Mouse (Mus musculus): Measurements from ENCODE around the gene Gm20532. TPM values are rescaled to one million over a fixed set of nuclear protein-coding genes. Genes with fewer than 3 reads are reported as not detected.
A peak's percentile ranks its signal among the peaks of the same experiment; 100 is the strongest.

Gm20532 gene
- total and polyA plus RNA-seq, 3 experiments: 0.15 TPM; not detected in 2

DNA sequence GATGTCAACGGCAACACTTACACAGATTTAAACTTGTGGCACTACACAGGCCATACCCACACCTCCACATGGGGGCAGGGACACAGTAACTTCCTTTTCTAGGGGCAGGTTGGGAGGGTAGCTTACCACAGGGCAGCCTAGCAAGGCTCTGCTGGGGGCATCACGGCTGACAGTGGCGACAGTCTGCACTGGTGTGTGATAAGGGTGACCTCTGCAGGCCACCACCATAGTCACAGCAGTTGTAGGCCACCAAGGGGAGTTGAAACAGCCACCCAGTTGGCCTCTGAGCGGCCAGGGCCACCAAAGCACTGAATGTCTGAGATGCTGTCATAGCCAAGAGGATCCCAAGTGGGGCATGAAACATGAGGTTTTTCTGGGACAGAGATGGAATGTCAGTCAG is 20.2 kb upstream of the Gm20532 start (continued):
- TF ChIP-seq HCFC1 (IDR thresholded peaks at IDR 0.05; ENCODE audit: low read depth, low read length) (no peak), USF1 (IDR thresholded peaks at IDR 0.05; ENCODE audit: low read depth, low read length) (no peak)

DNA sequence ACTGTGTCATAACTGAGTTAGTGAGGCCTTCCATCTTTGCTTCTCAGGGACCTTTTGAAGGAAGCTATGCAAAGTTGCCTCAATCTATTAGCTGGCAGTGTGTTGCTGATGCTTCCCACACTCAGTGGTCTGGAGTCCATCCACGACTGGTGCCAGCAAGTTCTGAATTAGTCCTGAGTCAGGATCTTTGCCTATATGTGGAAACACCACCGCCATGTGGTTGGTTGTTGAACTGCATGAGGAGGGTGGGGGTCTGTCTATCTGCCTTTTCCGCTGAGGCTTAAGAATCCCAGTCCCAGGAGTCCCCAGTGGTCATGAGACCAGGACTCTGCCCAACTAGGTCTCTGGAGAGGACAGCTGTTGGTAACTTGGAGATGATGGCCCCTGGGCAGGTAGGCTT is 16.4 kb upstream of the Gm20532 start:
- no peaks in the 10 kb centered on the region for H3K9me3 ChIP-seq (replicated peaks; ENCODE audit: insufficient read depth, low read length)
- H3K4me3 ChIP-seq (ENCODE audit: control insufficient read depth in 1 of 2, insufficient read depth in 1 of 2, low read depth in 2 of 2, low read length in 2 of 2): no peak overlapping the region
- peaks cover 22 to 35% of the 10 kb centered on the region in 2 experiments for H3K4me1 ChIP-seq (ENCODE audit: control insufficient read depth in 1 of 2, insufficient read depth in 2 of 2, low read length in 2 of 2)

DNA sequence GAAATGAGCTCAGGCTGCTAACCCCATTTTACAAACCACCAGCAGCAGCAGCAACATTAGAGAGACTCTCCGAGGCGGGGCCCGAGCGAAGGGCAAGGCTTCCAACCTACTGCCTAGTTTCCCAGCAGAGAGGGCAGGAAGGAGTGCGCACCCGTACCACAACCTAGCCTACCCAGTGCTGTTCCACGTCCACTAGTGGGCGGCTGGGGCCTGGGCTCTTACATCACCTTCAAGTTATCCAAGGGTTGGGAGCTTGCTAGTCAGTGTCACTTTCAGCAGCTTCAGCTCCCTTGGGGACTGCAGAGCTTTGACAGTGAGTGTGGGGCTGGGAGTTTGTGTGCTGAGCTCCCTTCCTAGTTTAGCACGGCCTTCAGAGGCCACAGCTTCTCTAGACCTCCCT is 15.0 kb upstream of the Gm20532 start:
- Histone ChIP-seq H3K9me3 (replicated peaks; ENCODE audit: insufficient read depth, low read length) (no peaks in the 10 kb centered on the region), H3K4me3 (ENCODE audit: control insufficient read depth in 1 of 2, insufficient read depth in 1 of 2, low read depth in 2 of 2, low read length in 2 of 2) (no peak overlapping the region), H3K27ac (ENCODE audit: control insufficient read depth, low read depth, low read length) (peak overlapping the region; percentile 64), H3K9ac (ENCODE audit: control insufficient read depth, low read depth, low read length, poor library complexity, severe bottlenecking) (peak overlapping the region; percentile 41), H3K4me1 (ENCODE audit: control insufficient read depth in 1 of 2, insufficient read depth in 2 of 2, low read length in 2 of 2) (peaks cover 31 to 49% of the 10 kb centered on the region in 2 experiments), H3K27me3 (ENCODE audit: control insufficient read depth in 1 of 2, insufficient read depth in 2 of 2, low read length in 2 of 2) (peaks cover 0 to 4% of the 10 kb centered on the region in 2 experiments; a peak in 3 of 4 replicates), H3K79me2 (ENCODE audit: control insufficient read depth, insufficient read depth, low read length, poor library complexity) (peaks cover 2% of the 10 kb centered on the region; the same call in 1 of the 2 replicates), H3K36me3 (ENCODE audit: control insufficient read depth in 1 of 2, insufficient read depth in 2 of 2, low read length in 2 of 2) (peaks cover 0 to 23% of the 10 kb centered on the region in 2 experiments; a peak in 2 of 4 replicates)
- TF ChIP-seq GABPA (IDR thresholded peaks at IDR 0.05; ENCODE audit: low read depth, low read length) (no peak), NELFE (IDR thresholded peaks at IDR 0.05; ENCODE audit: low read depth, low read length) (0 out of 2 replicates have a peak, but pooled peaks have one; percentile 4), CHD2 (IDR thresholded peaks at IDR 0.05; ENCODE audit: low read length) (no peak), ZC3H11A (IDR thresholded peaks at IDR 0.05; ENCODE audit: low read depth, low read length) (no peak), MYC (IDR thresholded peaks at IDR 0.05; ENCODE audit: low read depth, low read length) (no peak), MAX (IDR thresholded peaks at IDR 0.05; ENCODE audit: low read length) (no peak)
- no peak for DNase-seq (ENCODE audit: low read depth, low spot score)

More for the DNA sequence above, 16.4 kb upstream of the Gm20532 start:
- Histone ChIP-seq H3K27me3 (ENCODE audit: control insufficient read depth in 1 of 2, insufficient read depth in 2 of 2, low read length in 2 of 2) (peaks cover 0 to 4% of the 10 kb centered on the region in 2 experiments; a peak in 3 of 4 replicates), H3K36me3 (ENCODE audit: control insufficient read depth in 1 of 2, insufficient read depth in 2 of 2, low read length in 2 of 2) (peaks cover 0 to 11% of the 10 kb centered on the region in 2 experiments; a peak in 2 of 4 replicates), H3K27ac (ENCODE audit: control insufficient read depth, low read depth, low read length) (no peak overlapping the region), H3K9ac (ENCODE audit: control insufficient read depth, low read depth, low read length, poor library complexity, severe bottlenecking) (no peak overlapping the region), H3K79me2 (ENCODE audit: control insufficient read depth, insufficient read depth, low read length, poor library complexity) (no peaks in the 10 kb centered on the region; the same call in 1 of the 2 replicates)
- peak; percentile 67; the same call in 1 of the 2 replicates for TF ChIP-seq MAZ (IDR thresholded peaks at IDR 0.05; ENCODE audit: low read depth, low read length)
- no peak for TF ChIP-seq CHD1 (IDR thresholded peaks at IDR 0.05; ENCODE audit: low read depth, low read length)
- TF ChIP-seq POLR2AphosphoS2 (IDR thresholded peaks at IDR 0.05; ENCODE audit: low read length): no peak
- peak; percentile 79 for TF ChIP-seq RAD21 (IDR thresholded peaks at IDR 0.05; ENCODE audit: low read depth, low read length)
- no peak for TF ChIP-seq ELF1 (IDR thresholded peaks at IDR 0.05; ENCODE audit: low read depth, low read length)
- TF ChIP-seq RCOR1 (IDR thresholded peaks at IDR 0.05; ENCODE audit: low read depth, low read length): no peak
- TF ChIP-seq CHD2 (IDR thresholded peaks at IDR 0.05; ENCODE audit: low read length): no peak
- no peak for TF ChIP-seq ZNF384 (IDR thresholded peaks at IDR 0.05; ENCODE audit: low read depth, low read length)
- TF ChIP-seq MAX (IDR thresholded peaks at IDR 0.05; ENCODE audit: low read length): no peak
- TF ChIP-seq ZC3H11A (IDR thresholded peaks at IDR 0.05; ENCODE audit: low read depth, low read length): peak; percentile 41; the same call in 1 of the 2 replicates
- TF ChIP-seq SIN3A (IDR thresholded peaks at IDR 0.05; ENCODE audit: low read length): no peak
- TF ChIP-seq JUND (IDR thresholded peaks at IDR 0.05; ENCODE audit: low read depth, low read length): no peak
- TF ChIP-seq CTCF (IDR thresholded peaks at IDR 0.05 in 2 of 3, conservative IDR thresholded peaks at IDR 0.05 in 1 of 3; ENCODE audit: control insufficient read depth in 1 of 3, insufficient read depth in 1 of 3, low read depth in 2 of 3, low read length in 3 of 3, poor library complexity in 1 of 3, severe bottlenecking in 1 of 3): peak; percentile 65 to 83 (median 79)
- no peak for TF ChIP-seq BHLHE40 (IDR thresholded peaks at IDR 0.05; ENCODE audit: borderline replicate concordance, low read depth, low read length)
- TF ChIP-seq TBP (IDR thresholded peaks at IDR 0.05; ENCODE audit: low read depth, low read length): no peak
- TF ChIP-seq MAFK (IDR thresholded peaks at IDR 0.05; ENCODE audit: borderline replicate concordance, low read depth, low read length): peak; percentile 83
- no peak for TF ChIP-seq HCFC1 (IDR thresholded peaks at IDR 0.05; ENCODE audit: low read depth, low read length)
- no peak for TF ChIP-seq EP300 (IDR thresholded peaks at IDR 0.05; ENCODE audit: low read depth in 1 of 2, low read length in 2 of 2)
- TF ChIP-seq TAL1 (IDR thresholded peaks at IDR 0.05; ENCODE audit: low read length): no peak
- TF ChIP-seq KAT2A (conservative IDR thresholded peaks at IDR 0.05; ENCODE audit: low read depth, low read length): no peak
- no peak for TF ChIP-seq GATA1 (IDR thresholded peaks at IDR 0.05; ENCODE audit: low read depth, low read length)
- TF ChIP-seq GABPA (IDR thresholded peaks at IDR 0.05; ENCODE audit: low read depth, low read length): no peak
- no peak for TF ChIP-seq MYB (IDR thresholded peaks at IDR 0.05; ENCODE audit: low read depth, low read length)
- no peak for TF ChIP-seq NRF1 (IDR thresholded peaks at IDR 0.05; ENCODE audit: insufficient read depth, low read depth, low read length, poor library complexity, severe bottlenecking)
- no peak for TF ChIP-seq ETS1 (IDR thresholded peaks at IDR 0.05; ENCODE audit: low read depth, low read length)
- TF ChIP-seq USF2 (IDR thresholded peaks at IDR 0.05; ENCODE audit: borderline replicate concordance in 1 of 2, insufficient read depth in 1 of 2, low read depth in 1 of 2, low read length in 2 of 2): no peak
- peak; percentile 66 for TF ChIP-seq SMC3 (IDR thresholded peaks at IDR 0.05; ENCODE audit: low read depth, low read length)
- no peak for TF ChIP-seq ZKSCAN1 (IDR thresholded peaks at IDR 0.05; ENCODE audit: low read depth, low read length)
- TF ChIP-seq UBTF (IDR thresholded peaks at IDR 0.05; ENCODE audit: borderline replicate concordance, insufficient read depth, low read depth, low read length): no peak
- no peak for TF ChIP-seq ZMIZ1 (IDR thresholded peaks at IDR 0.05; ENCODE audit: low read depth, low read length)
- TF ChIP-seq NELFE (IDR thresholded peaks at IDR 0.05; ENCODE audit: low read depth, low read length): no peak
- peak; percentile 64 for DNase-seq (ENCODE audit: low read depth, low spot score)
